Mouse (Mus musculus): ENCODE data around the gene Chchd4.

DNA sequence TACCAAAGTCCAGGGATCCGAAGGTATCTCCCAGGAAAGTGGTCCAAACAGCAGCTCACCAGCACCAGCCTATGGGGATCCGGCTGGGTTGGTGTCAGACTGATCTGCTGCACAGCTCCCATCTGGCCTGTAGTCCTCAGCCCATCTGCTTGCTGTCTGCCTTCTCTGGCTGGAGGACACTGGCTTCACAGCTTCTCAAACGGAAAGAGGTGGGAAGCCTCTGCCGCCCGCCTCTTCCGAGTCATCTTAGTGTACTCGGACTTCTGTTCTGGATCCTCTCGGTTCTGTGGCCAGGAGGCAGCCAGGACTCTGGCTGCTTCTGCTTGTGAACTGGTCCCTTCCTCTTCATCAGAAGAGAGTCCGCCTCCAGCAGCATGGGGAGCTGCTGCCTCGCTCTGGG, 16.5 kb upstream of the Chchd4 start:
- TF ChIP-seq CTCF (conservative IDR thresholded peaks at IDR 0.05; ENCODE audit: insufficient read depth, insufficient read length, low read depth, low read length) (no peak), POLR2A (IDR thresholded peaks at IDR 0.05; ENCODE audit: low read depth, low read length) (no peak)
